Mouse (Mus musculus) testis, postnatal 14 days (tissue): ENCODE measurements around the gene Scaper.

Source experiments
- DNase-seq: peaks from one replicate; pipeline ENCODE4 v3.0.0; 2021; ENCODE audit warnings: low spot score

The Scaper gene

GRCm38 (mm10) chr9:55608701-55609531, 329.0 kb downstream of the Scaper start:
- no peak for DNase-seq

DNA sequence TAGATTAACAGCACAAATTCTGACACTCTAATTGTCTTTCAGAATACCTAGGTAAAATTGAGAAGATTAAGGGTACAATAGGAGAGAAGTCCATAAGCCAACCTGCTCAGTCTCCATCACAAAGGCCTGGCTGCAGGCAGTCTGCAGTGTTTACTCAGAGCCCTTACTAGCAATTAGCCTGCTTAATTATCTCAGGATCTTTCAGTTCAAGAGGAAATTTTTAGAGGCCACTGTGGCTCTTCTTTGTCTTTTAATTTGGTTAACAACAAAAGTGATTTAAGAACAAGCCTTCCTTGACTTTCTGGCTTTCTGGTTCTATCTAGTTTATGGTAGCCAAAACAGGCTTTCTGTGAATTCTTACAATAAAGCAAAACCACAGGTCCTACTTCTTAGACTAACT, 339.3 kb downstream of the Scaper start:
- DNase-seq, result no peak

DNA sequence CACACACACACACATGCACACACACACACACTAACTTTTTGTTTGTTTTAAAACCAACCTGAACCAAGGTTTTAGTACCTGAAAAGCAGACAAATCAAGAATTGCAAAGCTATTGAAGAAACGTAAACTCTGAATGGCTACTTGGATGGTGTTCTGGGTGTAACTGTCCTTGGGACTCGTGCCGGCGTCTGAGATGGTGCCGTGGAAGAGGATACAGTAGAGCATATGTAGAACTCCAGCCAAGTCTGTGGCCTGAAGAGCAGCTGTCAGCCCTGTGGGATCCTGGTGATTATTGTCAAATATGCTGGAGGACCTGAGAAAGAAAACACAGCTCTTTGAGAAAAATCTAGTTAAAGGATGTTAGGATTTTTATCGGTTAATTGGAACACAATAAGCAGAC, 351.8 kb downstream of the Scaper start:
- no peak for DNase-seq

GRCm38 (mm10) chr9:55581414-55581813, 356.5 kb downstream of the Scaper start:
- no peak for DNase-seq

GRCm38 (mm10) chr9:55576571-55576970, 361.3 kb downstream of the Scaper start:
- no peak for DNase-seq

- no peak for DNase-seq
These were observed 366.8 kb downstream of the Scaper start for GRCm38 (mm10) chr9:55571071-55571470.

DNA sequence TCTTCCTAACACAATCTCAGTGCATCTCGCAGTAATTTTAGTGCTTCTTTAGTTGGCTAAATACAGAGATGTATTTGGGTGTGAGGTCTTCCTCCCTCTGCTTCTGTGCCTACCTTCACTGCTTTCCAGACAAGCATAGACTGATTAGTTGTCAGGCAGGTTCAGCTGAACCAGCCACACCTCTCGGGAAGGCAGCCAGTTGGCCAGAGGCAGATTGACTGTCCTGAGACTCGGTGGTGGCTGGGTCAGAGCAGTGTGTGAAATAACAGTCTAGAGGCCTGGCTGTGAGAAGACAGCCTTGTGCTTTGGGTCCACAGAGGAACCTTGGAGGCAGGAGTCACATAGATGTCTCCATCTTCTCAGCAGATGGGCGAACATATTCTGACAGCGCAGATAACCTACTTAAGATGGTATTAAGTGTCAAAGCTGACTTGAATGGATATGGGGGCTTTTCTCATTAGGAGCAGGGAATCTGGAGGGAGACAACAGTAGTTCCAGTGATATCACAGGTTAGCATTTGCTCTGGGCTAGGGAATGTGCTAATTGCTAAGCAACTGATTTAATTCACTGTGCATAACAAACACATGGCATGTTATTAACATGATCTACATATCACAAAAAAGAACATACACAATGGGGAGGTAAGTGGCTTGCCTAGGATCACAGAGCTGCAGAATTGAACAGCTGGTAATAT, 369.3 kb downstream of the Scaper start:
- DNase-seq, result no peak

- DNase-seq, result no peak
These were observed 377.0 kb downstream of the Scaper start for GRCm38 (mm10) chr9:55560960-55561359.

- DNase-seq, result no peak
These were observed 382.9 kb downstream of the Scaper start for GRCm38 (mm10) chr9:55554986-55555385.

- peak; percentile 23 for DNase-seq
These were observed 388.5 kb downstream of the Scaper start for GRCm38 (mm10) chr9:55549302-55549890.

GRCm38 (mm10) chr9:55548871-55549270, 389.0 kb downstream of the Scaper start:
- DNase-seq, result no peak

GRCm38 (mm10) chr9:55546176-55547010, 391.5 kb downstream of the Scaper start:
- DNase-seq, result peak; percentile 92

GRCm38 (mm10) chr9:55545556-55546175, 392.3 kb downstream of the Scaper start:
- DNase-seq, result peak; percentile 25

DNA sequence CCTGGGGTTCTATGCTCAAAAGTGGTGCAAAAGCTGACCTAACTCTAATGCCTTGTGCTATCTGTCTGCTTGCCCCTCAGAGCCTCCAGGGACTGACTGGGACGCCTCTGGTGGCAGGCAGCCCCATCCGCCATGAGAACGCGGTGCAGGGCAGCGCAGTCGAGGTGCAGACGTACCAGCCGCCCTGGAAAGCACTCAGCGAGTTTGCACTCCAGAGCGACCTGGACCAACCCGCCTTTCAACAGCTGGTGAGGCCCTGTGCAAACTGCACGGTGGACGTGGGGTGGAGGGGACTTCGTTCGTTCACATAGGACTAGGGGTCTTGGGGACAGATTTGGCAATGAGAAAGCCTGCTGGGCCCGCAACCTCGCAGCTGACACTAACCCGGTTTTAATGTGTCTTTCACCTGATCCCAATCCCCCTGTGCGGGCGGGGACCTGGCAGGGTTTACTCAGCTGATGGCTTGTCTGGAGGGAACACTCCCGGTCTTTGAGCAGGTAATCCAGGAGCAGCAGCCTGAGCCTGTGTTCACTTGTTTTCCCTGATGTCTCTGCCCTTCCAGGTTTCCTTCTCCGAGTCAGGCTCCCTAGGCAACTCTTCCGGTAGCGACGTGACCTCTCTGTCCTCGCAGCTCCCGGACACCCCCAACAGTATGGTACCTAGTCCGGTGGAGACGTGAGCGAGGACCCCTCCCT, 392.9 kb downstream of the Scaper start:
- peak; percentile 20 for DNase-seq

- peak; percentile 44 for DNase-seq
These were observed 394.1 kb downstream of the Scaper start for GRCm38 (mm10) chr9:55543703-55544401.

DNA sequence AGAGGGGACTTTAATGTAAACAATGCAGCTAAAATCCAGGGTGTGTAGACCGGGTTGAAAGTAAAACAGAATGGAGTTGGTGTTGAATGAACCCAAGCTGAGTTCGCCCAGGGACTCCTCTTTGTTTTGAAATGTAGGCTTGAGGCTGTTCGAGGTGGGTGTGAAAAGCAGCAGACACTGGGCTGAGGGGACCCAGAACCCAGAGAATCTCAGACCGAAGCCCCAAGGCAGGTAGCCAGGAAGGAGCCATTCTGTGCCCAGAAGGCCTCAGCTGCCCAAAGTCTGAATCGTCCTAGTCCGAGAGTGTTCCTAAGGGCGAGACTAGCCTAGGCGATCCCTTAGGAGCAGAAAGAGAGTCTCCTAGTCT, 394.6 kb downstream of the Scaper start:
- no peak for DNase-seq

DNA sequence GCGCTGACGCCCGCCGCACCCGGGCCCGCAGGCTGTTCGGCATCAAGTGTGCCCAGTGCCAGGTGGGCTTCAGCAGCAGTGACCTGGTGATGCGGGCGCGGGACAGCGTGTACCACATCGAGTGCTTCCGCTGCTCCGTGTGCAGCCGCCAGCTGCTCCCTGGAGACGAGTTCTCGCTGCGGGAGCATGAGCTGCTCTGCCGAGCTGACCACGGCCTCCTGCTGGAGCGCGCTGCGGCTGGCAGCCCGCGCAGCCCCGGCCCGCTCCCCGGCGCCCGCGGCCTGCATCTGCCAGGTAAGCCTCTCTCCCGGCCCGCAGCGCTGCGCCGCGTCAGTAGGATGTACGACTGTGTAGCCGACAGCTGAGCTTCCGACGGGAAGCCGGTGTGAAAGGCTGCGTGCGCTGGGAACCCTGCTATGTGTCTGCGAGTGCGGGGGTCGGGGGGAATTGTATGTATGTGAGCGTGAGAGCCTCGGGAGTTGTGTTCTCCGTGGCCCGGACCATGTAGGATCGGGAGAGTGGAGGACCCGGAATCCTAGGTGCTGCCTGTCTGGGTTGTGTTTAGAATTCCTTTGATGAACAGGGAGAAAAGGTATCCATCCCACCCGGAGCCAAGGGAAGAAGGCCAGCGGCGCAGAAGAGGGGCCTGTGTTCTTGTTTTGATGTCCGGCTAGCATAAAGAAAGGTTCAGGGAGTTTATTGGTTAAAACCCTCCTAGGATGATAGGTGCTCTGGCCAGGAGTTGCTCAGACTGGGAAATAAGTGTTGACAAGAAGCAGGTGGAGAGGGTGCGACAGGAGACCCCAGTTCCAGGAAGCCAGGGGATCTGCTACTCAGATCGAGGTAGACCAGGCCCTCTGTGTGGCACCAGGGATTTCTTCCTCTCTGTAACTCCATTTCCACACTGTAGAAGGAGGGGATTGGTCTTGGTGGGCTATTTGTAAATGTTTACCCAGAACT, 395.3 kb downstream of the Scaper start:
- peak; percentile 33 for DNase-seq

DNA sequence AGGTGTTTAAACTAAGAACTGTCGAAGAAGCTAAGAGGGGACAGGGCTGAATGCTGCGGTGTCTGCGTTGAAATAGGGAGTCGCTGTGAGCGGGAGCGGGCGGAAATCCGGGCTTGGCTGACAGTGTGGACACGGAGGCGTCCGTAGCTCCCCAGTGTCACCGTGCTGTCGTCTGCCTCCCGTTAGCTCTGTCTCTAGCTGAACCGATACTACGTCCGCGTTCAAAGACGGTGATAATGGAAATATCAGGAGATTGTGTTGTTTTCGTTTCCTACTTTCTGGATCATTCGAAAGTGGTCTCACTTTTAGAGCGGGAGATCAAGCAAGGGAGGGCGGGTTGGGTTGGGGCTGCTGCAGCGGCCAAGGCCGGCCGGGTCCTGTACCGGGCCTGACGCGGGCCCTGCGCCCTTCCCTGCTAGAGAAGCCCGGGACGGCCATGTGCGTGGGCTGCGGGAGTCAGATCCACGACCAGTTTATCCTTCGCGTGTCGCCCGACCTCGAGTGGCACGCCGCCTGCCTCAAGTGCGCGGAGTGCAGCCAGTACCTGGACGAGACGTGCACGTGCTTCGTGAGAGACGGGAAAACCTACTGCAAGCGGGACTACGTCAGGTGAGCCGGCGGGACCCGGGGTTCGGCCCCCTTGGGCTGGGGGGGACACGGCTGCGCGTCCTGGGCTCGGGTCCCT, 396.1 kb downstream of the Scaper start:
- no peak for DNase-seq

- DNase-seq, result peak; percentile 90
These were observed 397.0 kb downstream of the Scaper start for GRCm38 (mm10) chr9:55540888-55541287.
